Mouse (Mus musculus) intestine, embryonic 15.5 days (tissue): ENCODE measurements around the gene Dlec1. TPM values are rescaled to one million over a fixed set of nuclear protein-coding genes. Genes with fewer than 3 reads are reported as not detected.

Source experiments
- ATAC-seq: fragments of 200-750 bp; cut with Nextera tagmentation; 2 replicates; pipeline ENCODE4 v1.8.0; 2017; ENCODE audit warnings: moderate TSS enrichment, moderate library complexity
- H3K27ac ChIP-seq: fragments of 300-500 bp; sonication (generic); 2 replicates; pipeline ENCODE4 v1.5.1; 2015; ENCODE audit warnings: mild to moderate bottlenecking, inconsistent platforms
- H3K27me3 ChIP-seq: fragments of 300-500 bp; sonication (generic); replicated peaks from 2 replicates; pipeline ENCODE4 v1.6.1; 2015; ENCODE audit warnings: inconsistent platforms
- H3K36me3 ChIP-seq: fragments of 300-500 bp; sonication (generic); 2 replicates; pipeline ENCODE4 v1.6.1; 2015; ENCODE audit warnings: inconsistent platforms
- H3K4me1 ChIP-seq: fragments of 300-500 bp; sonication (generic); replicated peaks from 2 replicates; pipeline ENCODE4 v1.6.1; 2015; ENCODE audit warnings: inconsistent platforms
- H3K4me2 ChIP-seq: fragments of 300-500 bp; sonication (generic); replicated peaks from 2 replicates; pipeline ENCODE4 v1.6.1; 2015; ENCODE audit warnings: mild to moderate bottlenecking, inconsistent platforms
- H3K4me3 ChIP-seq: fragments of 300-500 bp; sonication (generic); replicated peaks from 2 replicates; pipeline ENCODE4 v1.5.1; 2015; ENCODE audit warnings: inconsistent platforms
- H3K9ac ChIP-seq: fragments of 300-500 bp; sonication (generic); 2 replicates; pipeline ENCODE4 v1.6.1; 2015; ENCODE audit warnings: inconsistent platforms
- H3K9me3 ChIP-seq: fragments of 300-500 bp; sonication (generic); 2 replicates; pipeline ENCODE4 v1.6.1; 2016; ENCODE audit warnings: inconsistent platforms
- WGBS: fragments of 180-500 bp; shearing (Covaris S2); methylation state at CpG from one replicate; pipeline ENCODE4 v1.1.7; 2015; 5-methylcytosine and 5-hydroxymethylcytosine counted together
- polyA plus RNA-seq: library from polyadenylated mRNA; unstranded; fragments of >200 nt; fragmentation: Nextera tagmentation; extraction: Ambion mirVana; gene quantifications from 2 replicates; pipeline ENCODE4 v1.2.1, GENCODE M21; 2015

Dlec1 gene
- polyA plus RNA-seq = 0.51 and 0.72 TPM in 2 replicates

DNA sequence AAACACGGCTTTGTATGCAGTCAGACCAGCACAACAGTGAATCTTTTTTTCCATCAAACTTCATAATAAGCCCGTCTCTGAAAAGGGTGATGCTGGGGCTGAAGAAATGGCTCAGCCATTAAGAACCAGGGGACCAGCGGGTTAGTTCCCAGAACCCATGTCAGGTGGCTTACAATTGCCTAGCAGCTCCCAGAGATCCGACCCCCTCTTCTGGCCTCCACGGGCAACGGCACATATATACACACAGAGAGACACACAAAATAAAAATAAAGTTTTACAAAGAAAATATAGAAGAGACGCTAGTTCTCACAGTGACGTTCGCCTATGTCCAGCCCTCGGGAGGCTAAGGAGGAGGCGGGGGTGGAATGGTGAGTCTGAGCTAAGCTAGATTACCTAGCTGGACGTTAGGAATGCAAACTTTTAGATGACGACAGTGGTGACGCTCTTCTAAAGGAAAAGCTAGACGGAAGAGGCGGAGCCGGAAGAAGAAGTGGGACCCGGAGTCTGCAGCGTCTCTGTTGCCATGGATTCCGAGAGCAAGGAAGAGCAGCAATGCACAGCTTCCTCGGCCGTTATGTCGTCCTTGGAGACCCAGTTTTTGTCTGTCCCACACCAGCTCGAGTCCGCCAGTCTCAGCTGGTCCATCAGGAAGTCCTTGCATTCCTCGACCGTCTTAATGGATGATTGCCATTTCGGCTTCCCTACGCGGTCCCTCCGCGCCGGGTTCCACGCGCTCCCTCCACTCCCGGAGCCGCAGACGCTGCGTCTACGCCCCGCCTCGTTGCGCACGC is at the start of gene Dlec1:
Gene Dlec1, plus strand, starts transcription at position 487 of the 791 bp plus-strand sequence.
- H3K4me1 ChIP-seq = no peaks in the 10 kb centered on the region
- H3K27ac ChIP-seq = no peak within 1 kb of the TSS
- H3K4me3 ChIP-seq = peak within 1 kb of the TSS; percentile 61
- peak within 1 kb of the TSS; percentile 44 for H3K9ac ChIP-seq
- ATAC-seq = peak; percentile 88
- H3K27me3 ChIP-seq = 0 out of 2 replicates have a peak, but pooled peaks cover 4% of the 10 kb centered on the region
- no peaks in the 10 kb centered on the region for H3K36me3 ChIP-seq
- WGBS = 3% methylated on average over 44 of the region's 44 CpGs
- no peaks in the 10 kb centered on the region for H3K9me3 ChIP-seq
- H3K4me2 ChIP-seq = peak within 1 kb of the TSS; percentile 94

DNA sequence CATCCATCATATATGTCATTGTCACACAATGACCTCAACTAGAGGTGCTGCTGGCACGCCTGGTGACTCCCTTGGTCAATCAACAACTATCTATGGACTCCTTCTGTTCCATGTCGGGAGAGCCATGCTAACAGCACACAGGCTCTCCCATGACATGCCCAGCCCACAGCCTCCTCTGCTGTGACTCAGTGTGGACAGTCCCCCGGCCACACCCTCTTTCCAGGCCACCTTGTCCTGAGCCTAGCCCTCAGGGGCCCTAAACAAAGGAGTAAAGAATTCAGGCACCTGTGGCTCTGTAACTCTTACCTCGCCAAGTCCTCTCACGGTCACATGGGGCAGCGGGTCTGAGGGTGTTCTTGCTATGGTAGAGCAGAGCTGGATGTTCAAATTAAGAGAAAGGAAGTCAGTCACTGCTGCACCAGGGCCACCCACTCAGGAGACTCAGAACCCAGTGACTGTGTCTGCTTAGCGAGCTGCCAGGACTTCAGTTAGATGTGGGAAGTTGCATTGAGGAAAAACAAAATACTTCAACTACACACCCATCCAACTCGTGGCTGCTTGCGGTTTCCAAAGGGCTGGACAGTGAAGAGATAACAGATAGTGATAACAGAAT is 48.2 kb upstream of the Dlec1 start:
- Histone ChIP-seq H3K4me3 (no peak overlapping the region), H3K9me3 (no peaks in the 10 kb centered on the region), H3K9ac (no peak overlapping the region), H3K36me3 (no peaks in the 10 kb centered on the region), H3K27ac (no peak overlapping the region), H3K4me2 (peak overlapping the region; percentile 76; the same call in 1 of the 2 replicates), H3K27me3 (no peaks in the 10 kb centered on the region), H3K4me1 (peaks cover 22% of the 10 kb centered on the region)
- WGBS = 65% methylated on average over 9 of the region's 9 CpGs
- ATAC-seq = peak; percentile 40

DNA sequence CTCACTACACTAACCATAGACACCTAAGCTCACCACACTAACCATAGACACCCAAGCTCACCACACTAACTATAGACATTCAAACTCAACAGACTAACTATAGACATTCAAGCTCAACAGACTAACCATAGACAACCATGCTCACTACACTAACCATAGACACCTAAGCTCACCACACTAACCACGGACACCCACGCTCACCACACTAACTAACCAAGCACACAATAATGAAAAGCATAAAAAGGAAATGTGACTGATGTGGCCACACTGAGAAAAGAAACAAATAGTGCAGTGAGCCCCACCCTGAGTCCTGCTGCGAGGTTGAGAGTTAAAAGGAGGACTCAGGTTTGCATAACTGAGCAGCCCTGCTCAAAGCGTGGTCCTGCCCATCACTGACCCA is 46.9 kb upstream of the Dlec1 start:
- H3K9ac ChIP-seq = no peak overlapping the region
- H3K36me3 ChIP-seq = no peaks in the 10 kb centered on the region
- ATAC-seq = no peak
- H3K27me3 ChIP-seq = no peaks in the 10 kb centered on the region
- H3K27ac ChIP-seq = no peak overlapping the region
- H3K4me3 ChIP-seq = no peak overlapping the region
- peaks cover 22% of the 10 kb centered on the region for H3K4me1 ChIP-seq
- no peaks in the 10 kb centered on the region for H3K9me3 ChIP-seq
- H3K4me2 ChIP-seq = no peak overlapping the region
- 84% methylated on average over 4 of the region's 4 CpGs for WGBS

DNA sequence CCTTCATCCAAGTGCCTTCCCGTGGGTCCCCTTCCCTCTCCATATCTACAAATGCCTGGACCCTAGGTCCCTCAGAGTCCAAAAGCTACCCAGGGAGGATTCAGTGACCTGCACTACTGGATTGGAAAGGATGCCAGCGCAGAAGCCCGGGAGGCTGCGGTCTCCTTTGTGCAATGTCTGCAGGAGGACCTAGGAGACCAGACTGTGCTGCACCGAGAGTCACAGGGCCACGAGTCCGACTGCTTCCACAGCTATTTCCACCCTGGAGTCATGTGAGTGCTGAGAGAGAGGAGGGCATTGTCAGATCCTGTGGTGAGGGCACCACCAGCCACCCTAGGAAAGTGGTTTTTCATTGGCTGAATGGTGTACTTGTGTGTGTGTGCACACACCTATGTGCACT is 44.0 kb upstream of the Dlec1 start:
- Histone ChIP-seq H3K27me3 (no peaks in the 10 kb centered on the region), H3K4me3 (no peak overlapping the region), H3K9ac (no peak overlapping the region), H3K4me2 (no peak overlapping the region), H3K9me3 (no peaks in the 10 kb centered on the region), H3K36me3 (no peaks in the 10 kb centered on the region), H3K4me1 (peaks cover 8% of the 10 kb centered on the region), H3K27ac (no peak overlapping the region)
- ATAC-seq = no peak
- 80% methylated on average over 7 of the region's 7 CpGs for WGBS

DNA sequence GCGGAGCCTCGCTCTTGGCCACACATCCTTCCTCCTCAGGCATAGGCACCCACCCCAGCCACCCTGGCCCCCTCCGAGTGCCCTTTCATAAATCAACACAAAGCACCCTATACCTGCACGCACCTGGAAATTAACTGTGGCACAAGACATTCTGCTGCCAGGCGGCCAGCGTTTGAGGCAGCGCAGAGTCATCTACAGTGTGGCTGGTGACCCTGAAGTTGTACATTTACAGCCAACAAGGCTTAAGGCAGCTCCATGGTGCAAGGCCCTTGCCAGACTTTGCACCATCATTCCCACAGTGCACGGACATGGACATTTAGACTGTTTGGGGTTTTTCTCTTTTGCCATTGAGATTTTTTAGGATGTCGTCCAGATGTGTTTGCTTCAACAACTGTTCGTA is 41.6 kb upstream of the Dlec1 start:
- no peak overlapping the region for H3K27ac ChIP-seq
- no peak overlapping the region for H3K4me3 ChIP-seq
- no peak overlapping the region for H3K9ac ChIP-seq
- WGBS = 88% methylated on average over 10 of the region's 10 CpGs
- no peaks in the 10 kb centered on the region for H3K36me3 ChIP-seq
- H3K27me3 ChIP-seq = no peaks in the 10 kb centered on the region
- H3K4me1 ChIP-seq = peaks cover 13% of the 10 kb centered on the region; the same call in 1 of the 2 replicates
- H3K9me3 ChIP-seq = no peaks in the 10 kb centered on the region
- no peak for ATAC-seq
- no peak overlapping the region for H3K4me2 ChIP-seq

DNA sequence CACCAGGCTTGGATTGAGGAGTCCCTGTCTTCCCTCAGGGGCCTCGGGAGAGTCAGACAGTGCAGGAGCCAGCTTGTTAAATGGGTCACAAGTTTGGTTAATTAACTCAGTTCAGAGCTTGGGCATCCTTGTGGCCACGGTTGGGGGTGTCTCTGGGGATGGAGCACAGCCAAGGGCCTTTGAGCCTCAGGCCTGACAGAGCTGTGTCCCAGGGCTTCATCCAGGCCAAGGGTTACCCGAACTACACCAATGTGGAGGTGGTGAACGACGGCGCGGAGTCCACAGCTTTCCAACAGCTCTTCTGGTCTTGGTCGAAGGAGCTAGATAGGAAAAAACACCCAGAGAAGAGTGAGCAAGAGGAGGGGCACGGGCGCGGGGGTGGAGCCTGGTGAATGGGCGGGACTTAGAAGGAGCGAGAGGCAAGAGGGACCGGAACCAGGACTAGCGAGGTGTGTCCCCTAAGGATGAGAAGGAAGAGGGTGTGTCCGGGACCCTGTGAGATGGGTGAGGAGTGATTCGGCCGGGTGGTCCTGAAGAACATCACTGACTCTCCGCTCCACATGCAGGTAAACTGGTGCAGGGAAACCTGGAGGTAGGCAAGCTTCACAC is 39.1 kb upstream of the Dlec1 start:
- no peaks in the 10 kb centered on the region for H3K9me3 ChIP-seq
- no peak overlapping the region for H3K9ac ChIP-seq
- no peak overlapping the region for H3K4me3 ChIP-seq
- H3K27ac ChIP-seq = no peak overlapping the region
- no peaks in the 10 kb centered on the region for H3K36me3 ChIP-seq
- ATAC-seq = no peak
- H3K4me2 ChIP-seq = peak overlapping the region; percentile 1; the same call in 1 of the 2 replicates
- H3K4me1 ChIP-seq = peaks cover 13% of the 10 kb centered on the region; the same call in 1 of the 2 replicates
- no peaks in the 10 kb centered on the region for H3K27me3 ChIP-seq
- 43% methylated on average over 19 of the region's 19 CpGs for WGBS

DNA sequence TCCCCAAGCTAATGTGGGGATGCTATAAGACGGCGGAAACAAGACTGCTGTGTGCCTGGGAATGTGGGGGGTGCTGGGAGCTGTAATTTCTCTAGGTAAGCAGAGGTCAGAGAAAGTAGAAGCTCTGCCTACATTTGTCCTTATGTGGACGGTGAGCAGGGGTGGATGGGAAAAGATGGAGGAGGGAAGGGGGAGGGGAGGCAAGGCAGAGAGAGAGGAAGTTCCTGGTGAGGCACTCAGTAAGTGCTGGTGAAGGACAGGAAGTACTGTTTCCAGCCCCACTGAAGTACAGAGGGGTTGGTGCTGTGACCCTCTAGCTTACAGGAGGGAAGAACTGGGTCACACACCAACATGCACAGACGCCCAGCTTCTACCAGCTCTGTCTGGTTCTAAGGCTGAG is 38.0 kb upstream of the Dlec1 start:
- H3K27ac ChIP-seq = no peak overlapping the region
- H3K4me1 ChIP-seq = peaks cover 13% of the 10 kb centered on the region; the same call in 1 of the 2 replicates
- no peaks in the 10 kb centered on the region for H3K9me3 ChIP-seq
- 49% methylated on average over 4 of the region's 4 CpGs for WGBS
- no peaks in the 10 kb centered on the region for H3K36me3 ChIP-seq
- no peak for ATAC-seq
- H3K4me2 ChIP-seq = no peak overlapping the region
- H3K9ac ChIP-seq = no peak overlapping the region
- no peaks in the 10 kb centered on the region for H3K27me3 ChIP-seq
- H3K4me3 ChIP-seq = no peak overlapping the region

DNA sequence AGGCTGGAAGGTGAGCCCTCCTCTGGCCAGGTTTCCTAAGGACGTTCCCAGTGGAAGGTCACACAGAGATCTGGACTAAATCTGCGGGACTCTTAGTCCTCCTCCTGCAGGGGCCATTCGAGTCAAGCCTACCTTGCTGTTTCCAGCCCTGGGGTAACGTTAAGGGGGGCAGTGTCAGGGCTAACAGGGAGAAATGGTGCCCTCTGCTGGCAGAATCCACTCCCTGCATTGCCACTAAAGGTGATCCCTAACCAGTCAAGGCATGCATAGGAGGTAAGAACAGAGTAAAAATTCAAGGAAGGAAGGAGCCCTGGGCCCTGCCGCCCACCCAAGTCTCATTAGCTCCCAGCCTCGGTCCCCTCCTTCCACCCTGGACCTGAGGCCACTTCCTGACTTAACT is 34.7 kb upstream of the Dlec1 start:
- Histone ChIP-seq H3K36me3 (no peaks in the 10 kb centered on the region), H3K27ac (no peak overlapping the region), H3K4me2 (no peak overlapping the region), H3K4me3 (no peak overlapping the region), H3K27me3 (no peaks in the 10 kb centered on the region), H3K9me3 (no peaks in the 10 kb centered on the region), H3K9ac (no peak overlapping the region), H3K4me1 (peaks cover 13% of the 10 kb centered on the region; the same call in 1 of the 2 replicates)
- 4% methylated on average over 6 of the region's 6 CpGs for WGBS
- ATAC-seq = peak; percentile 45

DNA sequence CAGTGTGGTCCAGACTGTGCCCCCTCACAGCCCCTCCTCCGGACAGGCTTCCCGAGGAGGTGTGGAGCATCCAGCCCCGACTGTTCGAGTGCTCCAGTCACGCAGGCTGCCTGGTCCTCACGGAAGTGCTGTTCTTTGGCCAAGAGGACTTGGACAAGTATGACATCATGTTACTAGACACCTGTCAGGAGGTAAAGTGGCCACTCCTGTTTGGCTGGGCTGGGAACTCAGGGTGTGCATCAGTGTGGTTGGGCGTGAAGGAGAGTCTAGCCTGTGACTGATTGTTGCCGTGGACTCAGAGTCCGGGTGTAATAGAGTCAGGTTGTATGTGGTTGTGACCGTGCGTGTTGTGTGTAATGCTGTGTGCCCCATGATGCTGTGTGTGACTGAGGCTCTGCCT is 34.0 kb upstream of the Dlec1 start:
- no peaks in the 10 kb centered on the region for H3K9me3 ChIP-seq
- H3K27ac ChIP-seq = no peak overlapping the region
- no peaks in the 10 kb centered on the region for H3K36me3 ChIP-seq
- H3K4me3 ChIP-seq = no peak overlapping the region
- no peaks in the 10 kb centered on the region for H3K27me3 ChIP-seq
- H3K4me1 ChIP-seq = peaks cover 14% of the 10 kb centered on the region; the same call in 1 of the 2 replicates
- 0 out of 2 replicates have a peak, but pooled peaks have one; percentile 15 for ATAC-seq
- no peak overlapping the region for H3K4me2 ChIP-seq
- 81% methylated on average over 11 of the region's 11 CpGs for WGBS
- H3K9ac ChIP-seq = no peak overlapping the region

DNA sequence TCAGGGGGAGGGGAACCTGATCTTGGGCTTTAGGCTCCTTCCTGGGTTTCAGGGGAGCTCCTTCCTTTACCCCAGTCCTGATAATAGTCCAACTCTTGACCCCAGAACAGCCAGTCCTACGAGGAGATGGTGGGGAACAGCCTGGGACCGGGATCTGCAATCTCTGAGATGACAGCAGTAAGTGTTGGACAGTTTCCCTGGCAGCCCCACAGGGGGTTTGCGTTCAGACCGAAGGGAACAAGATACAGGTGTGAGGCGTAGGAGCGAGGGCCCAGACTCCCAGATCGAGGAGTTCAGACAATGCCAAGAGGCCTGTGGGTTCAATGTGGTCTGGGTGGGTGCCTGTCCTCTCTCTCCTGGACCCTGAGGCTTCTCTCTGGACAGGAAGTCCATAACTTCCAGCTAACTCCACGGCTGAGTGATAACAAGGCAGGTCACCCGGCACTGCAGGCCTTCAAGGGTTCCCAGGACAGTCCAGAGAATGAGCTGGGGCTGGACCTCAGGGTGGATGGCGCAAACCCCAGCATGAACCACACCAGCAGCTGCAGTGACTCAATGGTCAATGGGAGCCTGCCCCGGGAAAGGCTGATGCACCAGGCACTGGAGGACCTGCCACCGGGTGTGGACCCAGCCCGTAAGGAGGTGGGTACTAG is 32.0 kb upstream of the Dlec1 start:
- 85% methylated on average over 13 of the region's 13 CpGs for WGBS
- no peaks in the 10 kb centered on the region for H3K9me3 ChIP-seq
- no peak overlapping the region for H3K4me3 ChIP-seq
- 0 out of 2 replicates have a peak, but pooled peaks cover 6% of the 10 kb centered on the region for H3K36me3 ChIP-seq
- H3K4me2 ChIP-seq = no peak overlapping the region
- no peak for ATAC-seq
- H3K4me1 ChIP-seq = peaks cover 3% of the 10 kb centered on the region; the same call in 1 of the 2 replicates
- no peak overlapping the region for H3K27ac ChIP-seq
- H3K27me3 ChIP-seq = no peaks in the 10 kb centered on the region
- no peak overlapping the region for H3K9ac ChIP-seq

DNA sequence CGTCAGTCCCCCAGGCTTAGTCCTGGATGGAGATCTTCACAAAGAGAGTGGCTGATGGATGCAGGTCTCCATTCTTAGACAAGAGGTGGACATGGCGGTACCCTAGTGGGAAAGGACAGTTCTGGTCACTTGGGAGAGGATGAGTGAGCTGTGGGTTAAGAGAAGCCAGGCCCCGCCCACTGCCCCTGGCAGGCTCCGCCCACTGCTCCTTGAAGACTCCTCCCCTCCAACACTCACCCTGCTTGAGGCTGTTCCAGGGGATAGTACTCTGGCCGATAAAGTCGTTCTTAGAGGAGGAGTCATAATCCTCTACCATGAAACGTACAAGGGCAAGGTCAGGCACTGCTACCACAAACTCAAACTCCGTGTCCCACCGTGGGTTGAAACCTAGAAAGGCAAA is 30.5 kb upstream of the Dlec1 start:
- Histone ChIP-seq H3K4me2 (no peak overlapping the region), H3K9me3 (no peaks in the 10 kb centered on the region), H3K9ac (no peak overlapping the region), H3K27me3 (no peaks in the 10 kb centered on the region), H3K4me1 (peaks cover 3% of the 10 kb centered on the region; the same call in 1 of the 2 replicates), H3K4me3 (no peak overlapping the region), H3K27ac (no peak overlapping the region), H3K36me3 (0 out of 2 replicates have a peak, but pooled peaks cover 6% of the 10 kb centered on the region)
- ATAC-seq = no peak
- WGBS = 74% methylated on average over 9 of the region's 9 CpGs
